Mouse (Mus musculus): ENCODE results near the gene Gm17067. TPM values are rescaled to one million over a fixed set of nuclear protein-coding genes. Genes with fewer than 3 reads are reported as not detected.

The Gm17067 gene
- polyA plus RNA-seq (2021; fragmentation: Nextera tagmentation): not detected in 2 replicates
- long read RNA-seq, experiment 1: 0 reads
- long read RNA-seq, experiment 2: 0 reads

DNA sequence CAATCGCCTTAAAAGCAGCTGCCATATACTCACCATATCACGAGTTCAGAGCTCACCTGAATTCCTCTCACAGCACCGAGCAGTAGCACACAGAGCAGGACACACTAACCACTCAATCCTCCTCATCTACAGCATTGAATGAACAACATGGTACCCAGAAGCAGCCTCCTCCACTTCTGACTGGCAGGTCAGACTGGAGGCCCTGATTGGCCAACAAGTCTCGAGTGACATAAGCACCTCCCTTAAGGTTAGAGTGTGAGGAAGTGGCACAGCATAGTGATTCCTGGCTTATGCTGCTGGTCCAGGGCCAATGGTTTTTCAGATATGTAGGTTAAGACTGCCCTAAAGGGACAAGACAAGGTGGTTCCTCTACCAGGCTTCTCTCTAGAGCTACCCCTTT lies at the start of gene Gm17067:
Gm17067 (minus strand) TSS at position 101 of the 400 bp plus-strand sequence.

GRCm38 (mm10) chr7:42692362-42693158 lies 34.3 kb downstream of the Gm17067 start, which contains the start of gene Zfp975:
Gene Zfp975 (minus strand): TSS chr7:42692742.

Other genes with a start within 250 kb of the Gm17067 start
- 5.4 and 6.3 TPM in 2 replicates for gene Zfp141, start 221.3 kb downstream of the Gm17067 start, polyA plus RNA-seq (2021; fragmentation: Nextera tagmentation)
- gene Gm21028, start 148.4 kb downstream of the Gm17067 start, polyA plus RNA-seq (2021; fragmentation: Nextera tagmentation): not detected in 2 replicates
- gene Zfp977, start 134.5 kb downstream of the Gm17067 start, polyA plus RNA-seq (2021; fragmentation: Nextera tagmentation): 0.63 and 0.94 TPM in 2 replicates
- 0.63 and 0.70 TPM in 2 replicates for gene Zfp976, start 84.4 kb downstream of the Gm17067 start, polyA plus RNA-seq (2021; fragmentation: Nextera tagmentation)
- gene Zfp975, start 34.3 kb downstream of the Gm17067 start, polyA plus RNA-seq (2021; fragmentation: Nextera tagmentation): 2.5 and 2.7 TPM in 2 replicates
- gene Vmn2r62, start 66.5 kb upstream of the Gm17067 start, polyA plus RNA-seq (2021; fragmentation: Nextera tagmentation): not detected in 2 replicates
- not detected in 2 replicates for gene Gm2381, start 140.2 kb upstream of the Gm17067 start, polyA plus RNA-seq (2021; fragmentation: Nextera tagmentation)
- not detected in 2 replicates for gene Vmn2r63, start 206.8 kb upstream of the Gm17067 start, polyA plus RNA-seq (2021; fragmentation: Nextera tagmentation)